Mouse (Mus musculus) stomach, embryonic 14.5 days (tissue): ENCODE data around the gene Gm44790. TPM values are rescaled to one million over a fixed set of nuclear protein-coding genes. Genes with fewer than 3 reads are reported as not detected.

Source experiments
- ATAC-seq: fragments of 200-750 bp; cut with Nextera tagmentation; 2 replicates; pipeline ENCODE4 v1.8.0; 2017; ENCODE audit warnings: low read depth, moderate TSS enrichment; ENCODE audit not compliant: insufficient number of reproducible peaks, insufficient read depth, low FRiP score
- H3K27ac ChIP-seq: fragments of 300-500 bp; sonication (generic); 2 replicates; pipeline ENCODE4 v1.5.1; 2014; ENCODE audit warnings: mild to moderate bottlenecking, low read length, moderate library complexity, mixed read lengths
- H3K27me3 ChIP-seq: fragments of 300-500 bp; sonication (generic); 2 replicates; pipeline ENCODE4 v1.6.1; 2014; ENCODE audit warnings: low read length, control low read depth, mixed read lengths; ENCODE audit not compliant: control insufficient read depth, insufficient read depth
- H3K36me3 ChIP-seq: fragments of 300-500 bp; sonication (generic); 2 replicates; pipeline ENCODE4 v1.6.1; 2014; ENCODE audit warnings: mild to moderate bottlenecking, control low read depth, low read length, moderate library complexity, mixed read lengths; ENCODE audit not compliant: control insufficient read depth, insufficient read depth
- H3K4me1 ChIP-seq: fragments of 300-500 bp; sonication (generic); 2 replicates; pipeline ENCODE4 v1.6.1; 2014; ENCODE audit warnings: low read length, control low read depth, mixed read lengths; ENCODE audit not compliant: control insufficient read depth, insufficient read depth
- H3K4me2 ChIP-seq: fragments of 300-500 bp; sonication (generic); replicated peaks from 2 replicates; pipeline ENCODE4 v1.6.1; 2014; ENCODE audit warnings: low read depth, low read length, control low read depth
- H3K4me3 ChIP-seq: fragments of 300-500 bp; sonication (generic); 2 replicates; pipeline ENCODE4 v1.5.1; 2014; ENCODE audit warnings: low read depth, low read length, control low read depth
- H3K9ac ChIP-seq: fragments of 300-500 bp; sonication (generic); replicated peaks from 2 replicates; pipeline ENCODE4 v1.6.1; 2014; ENCODE audit warnings: low read depth, mild to moderate bottlenecking, control low read depth, low read length, moderate library complexity, mixed read lengths
- H3K9me3 ChIP-seq: fragments of 300-500 bp; sonication (generic); 2 replicates; pipeline ENCODE4 v1.6.1; 2016; ENCODE audit warnings: low read depth, low read length, control low read depth; ENCODE audit not compliant: control insufficient read depth
- WGBS: fragments of 180-500 bp; shearing (Covaris S2); extraction: QIAGEN DNeasy Blood & Tissue Kit; methylation state at CpG from one replicate; pipeline ENCODE4 v1.1.7; 2014; 5-methylcytosine and 5-hydroxymethylcytosine counted together
- polyA plus RNA-seq: library from polyadenylated mRNA; unstranded; fragments of >200 nt; fragmentation: Nextera tagmentation; extraction: Ambion mirVana; gene quantifications from 2 replicates; pipeline ENCODE4 v1.2.1, GENCODE M21; 2014

Gm44790 gene
- polyA plus RNA-seq, 1 experiment from 2014 or later, result not detected

DNA sequence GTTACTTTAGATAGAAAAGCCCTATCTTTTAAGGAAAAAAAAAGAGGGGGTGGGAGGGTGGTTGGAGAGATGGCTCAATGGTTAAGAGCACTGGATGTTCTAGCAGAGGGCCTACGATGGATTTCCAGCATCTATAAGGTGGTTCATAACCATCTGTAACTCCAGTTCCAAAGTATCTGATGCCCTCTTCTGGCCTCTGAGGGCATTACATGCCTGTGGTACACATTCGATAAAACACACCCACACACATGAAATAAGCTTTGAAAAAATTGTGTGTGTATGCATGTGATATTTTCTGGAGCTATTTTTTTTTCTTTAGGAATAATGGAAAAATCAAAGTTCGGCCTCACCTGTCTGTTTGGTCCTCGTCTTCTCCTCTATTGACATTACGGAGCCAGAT lies 35.1 kb upstream of the Gm44790 start:
- Histone ChIP-seq H3K9ac (no peak overlapping the region), H3K27ac (no peak overlapping the region), H3K4me1 (peaks cover 14% of the 10 kb centered on the region; the same call in 1 of the 2 replicates), H3K4me2 (no peak overlapping the region), H3K36me3 (peaks cover 56% of the 10 kb centered on the region), H3K27me3 (no peaks in the 10 kb centered on the region), H3K4me3 (no peak overlapping the region), H3K9me3 (no peaks in the 10 kb centered on the region)
- ATAC-seq, result no peak
- 92% methylated on average over 5 of the region's 5 CpGs for WGBS

DNA sequence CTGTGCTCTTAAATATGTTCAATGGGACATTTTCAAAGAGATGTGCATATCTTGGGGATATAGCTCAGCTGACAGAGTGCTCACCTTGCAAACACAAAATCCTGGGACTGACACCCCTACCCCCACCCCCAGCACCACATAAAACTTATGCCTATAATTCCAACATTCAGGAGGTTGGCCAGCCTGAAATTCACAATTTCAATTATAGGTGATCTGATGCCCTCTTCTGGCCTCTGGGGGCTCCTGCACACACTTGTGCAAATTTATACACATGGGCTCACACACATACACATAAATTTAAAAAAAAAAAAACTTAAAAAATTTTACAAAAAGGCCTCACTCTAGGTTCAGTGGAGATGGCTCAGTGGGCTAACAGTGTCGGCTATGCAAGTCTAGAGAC lies 33.3 kb upstream of the Gm44790 start:
- H3K36me3 ChIP-seq, result peaks cover 42% of the 10 kb centered on the region
- no peak for ATAC-seq
- no peak overlapping the region for H3K4me2 ChIP-seq
- H3K27me3 ChIP-seq, result no peaks in the 10 kb centered on the region
- H3K9ac ChIP-seq, result no peak overlapping the region
- H3K4me3 ChIP-seq, result no peak overlapping the region
- H3K9me3 ChIP-seq, result no peaks in the 10 kb centered on the region
- peaks cover 20% of the 10 kb centered on the region; the same call in 1 of the 2 replicates for H3K4me1 ChIP-seq
- WGBS, result 100% methylated on average over 1 of the region's 1 CpGs
- H3K27ac ChIP-seq, result no peak overlapping the region

DNA sequence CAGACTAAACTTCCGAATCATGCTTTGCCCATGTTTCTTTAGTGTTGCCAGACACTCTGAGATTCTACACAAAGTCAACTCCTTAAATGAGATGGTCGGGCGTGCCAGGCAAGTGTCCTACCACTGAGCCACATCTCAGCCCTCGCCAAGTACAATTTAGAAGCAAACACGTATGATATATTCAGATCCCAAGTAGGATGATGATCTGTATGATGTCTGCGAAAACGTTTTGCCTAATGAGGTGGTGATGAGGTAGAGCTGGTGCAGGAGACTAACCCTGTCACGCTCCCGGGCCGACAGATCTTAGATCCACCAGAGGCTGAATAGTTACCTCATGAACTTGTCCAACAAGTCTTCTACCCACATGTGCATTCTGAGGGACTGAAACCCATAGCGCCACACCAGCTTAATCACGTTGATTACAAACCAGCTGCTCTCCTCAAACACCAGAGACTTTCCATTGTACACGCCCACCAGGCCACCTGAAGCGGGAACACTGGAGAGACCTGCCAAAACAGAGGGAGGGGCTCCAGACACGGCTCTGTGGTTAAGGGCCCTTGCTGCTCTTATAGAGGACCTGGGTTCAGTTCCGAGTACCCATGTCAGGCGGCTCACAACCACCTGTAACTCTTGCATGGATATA lies 32.3 kb upstream of the Gm44790 start:
- Histone ChIP-seq H3K27me3 (no peaks in the 10 kb centered on the region), H3K36me3 (peaks cover 31% of the 10 kb centered on the region), H3K4me2 (no peak overlapping the region), H3K9ac (no peak overlapping the region), H3K27ac (no peak overlapping the region), H3K4me1 (peaks cover 20% of the 10 kb centered on the region; the same call in 1 of the 2 replicates), H3K4me3 (no peak overlapping the region), H3K9me3 (no peaks in the 10 kb centered on the region)
- no peak for ATAC-seq
- 81% methylated on average over 17 of the region's 17 CpGs for WGBS

DNA sequence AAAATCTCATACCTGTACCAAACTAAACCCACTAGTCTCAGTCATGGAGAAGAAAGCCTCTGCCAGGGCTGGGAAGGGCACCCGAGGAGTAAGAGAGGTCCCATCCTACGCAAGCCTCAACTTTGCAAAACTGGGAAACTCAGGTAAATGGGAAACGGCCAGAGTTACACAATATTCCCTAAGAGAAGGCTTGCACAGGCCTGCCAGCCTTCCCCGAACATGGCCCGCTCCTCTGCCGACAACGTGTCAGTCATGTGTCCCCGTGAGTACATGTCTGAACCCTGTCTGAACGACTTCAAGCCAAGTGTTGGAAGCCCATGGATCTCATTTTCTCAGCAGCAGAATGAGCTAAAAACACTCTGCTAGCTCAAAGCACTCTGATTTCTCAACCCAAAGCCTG lies 31.4 kb upstream of the Gm44790 start:
- no peaks in the 10 kb centered on the region for H3K27me3 ChIP-seq
- no peak overlapping the region for H3K9ac ChIP-seq
- H3K4me3 ChIP-seq, result no peak overlapping the region
- H3K27ac ChIP-seq, result no peak overlapping the region
- peaks cover 26% of the 10 kb centered on the region for H3K36me3 ChIP-seq
- no peaks in the 10 kb centered on the region for H3K9me3 ChIP-seq
- whole genome bisulfite sequencing, result 91% methylated on average over 9 of the region's 9 CpGs
- no peak overlapping the region for H3K4me2 ChIP-seq
- peaks cover 20% of the 10 kb centered on the region; the same call in 1 of the 2 replicates for H3K4me1 ChIP-seq
- ATAC-seq, result no peak

DNA sequence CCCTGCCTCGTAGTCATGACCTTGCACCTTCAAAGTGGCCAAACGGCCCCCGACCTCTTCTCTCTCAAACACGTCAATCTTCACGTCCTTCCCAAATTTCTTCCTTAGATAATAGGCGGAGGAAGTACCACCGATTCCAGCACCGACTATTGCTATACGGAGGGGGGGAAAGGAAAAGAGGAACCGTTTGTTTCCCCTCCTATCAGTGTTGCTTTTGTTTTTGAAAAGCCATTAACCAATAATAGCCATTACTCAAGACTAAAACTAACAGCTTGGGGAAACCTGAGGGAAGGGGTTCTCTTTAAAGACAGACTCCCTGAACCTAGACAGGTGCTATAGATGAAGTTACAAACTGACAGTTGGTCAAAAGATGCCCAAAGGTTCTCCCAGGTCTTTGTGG lies 30.5 kb upstream of the Gm44790 start:
- Histone ChIP-seq H3K4me1 (peaks cover 20% of the 10 kb centered on the region; the same call in 1 of the 2 replicates), H3K27me3 (no peaks in the 10 kb centered on the region), H3K36me3 (peaks cover 18% of the 10 kb centered on the region; the same call in 1 of the 2 replicates), H3K9ac (peak overlapping the region; percentile 73), H3K4me3 (peak overlapping the region; percentile 82), H3K9me3 (no peaks in the 10 kb centered on the region), H3K4me2 (peak overlapping the region; percentile 77), H3K27ac (no peak overlapping the region; the same call in 1 of the 2 replicates)
- ATAC-seq, result no peak
- whole genome bisulfite sequencing, result 20% methylated on average over 10 of the region's 10 CpGs

DNA sequence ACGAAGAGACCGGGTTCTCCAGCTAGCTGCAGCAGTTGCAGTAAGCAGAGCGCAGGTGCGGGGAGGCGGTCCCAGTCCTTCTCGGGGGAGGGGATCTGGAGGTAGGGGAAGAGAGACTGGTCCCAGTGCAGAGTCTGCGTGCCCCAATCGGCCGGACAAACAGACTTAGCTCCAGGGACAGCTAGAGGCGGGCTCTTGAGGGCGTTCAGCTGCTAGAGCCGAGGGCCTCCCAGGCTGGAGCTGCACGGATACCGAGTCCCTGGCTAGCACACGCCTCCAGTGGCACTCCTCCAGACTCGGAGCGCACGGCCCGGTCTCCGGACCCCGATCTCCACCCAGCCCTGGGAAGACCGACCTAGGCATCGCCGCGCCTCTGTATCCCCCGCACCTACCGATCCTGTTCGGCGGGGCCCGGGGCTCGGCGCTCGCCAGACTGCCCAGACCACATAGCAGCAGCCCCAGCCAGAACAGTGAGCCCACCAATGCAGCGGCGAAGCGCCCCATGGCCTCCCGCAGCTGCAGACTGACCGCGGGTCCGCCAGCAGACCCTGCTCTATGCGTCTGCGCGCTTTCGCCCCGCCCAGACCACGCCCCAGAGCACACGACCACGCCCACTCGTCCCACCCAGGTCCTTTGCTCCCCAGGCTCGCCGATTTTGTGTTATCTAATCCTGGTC lies 29.7 kb upstream of the Gm44790 start, which contains the start of gene Pcyox1:
Gene Pcyox1, minus strand, starts transcription at position 574 of the 676 bp plus-strand sequence.
- Histone ChIP-seq H3K4me3 (peak within 1 kb of the TSS; percentile 82), H3K27ac (peak within 1 kb of the TSS; percentile 87), H3K36me3 (peaks cover 10% of the 10 kb centered on the region; the same call in 1 of the 2 replicates), H3K4me2 (peak within 1 kb of the TSS; percentile 77), H3K4me1 (peaks cover 20% of the 10 kb centered on the region; the same call in 1 of the 2 replicates), H3K9me3 (no peaks in the 10 kb centered on the region), H3K9ac (peak within 1 kb of the TSS; percentile 73), H3K27me3 (no peaks in the 10 kb centered on the region)
- WGBS, result under 1% methylated on average over 51 of the region's 51 CpGs
- ATAC-seq, result peak; percentile 93

DNA sequence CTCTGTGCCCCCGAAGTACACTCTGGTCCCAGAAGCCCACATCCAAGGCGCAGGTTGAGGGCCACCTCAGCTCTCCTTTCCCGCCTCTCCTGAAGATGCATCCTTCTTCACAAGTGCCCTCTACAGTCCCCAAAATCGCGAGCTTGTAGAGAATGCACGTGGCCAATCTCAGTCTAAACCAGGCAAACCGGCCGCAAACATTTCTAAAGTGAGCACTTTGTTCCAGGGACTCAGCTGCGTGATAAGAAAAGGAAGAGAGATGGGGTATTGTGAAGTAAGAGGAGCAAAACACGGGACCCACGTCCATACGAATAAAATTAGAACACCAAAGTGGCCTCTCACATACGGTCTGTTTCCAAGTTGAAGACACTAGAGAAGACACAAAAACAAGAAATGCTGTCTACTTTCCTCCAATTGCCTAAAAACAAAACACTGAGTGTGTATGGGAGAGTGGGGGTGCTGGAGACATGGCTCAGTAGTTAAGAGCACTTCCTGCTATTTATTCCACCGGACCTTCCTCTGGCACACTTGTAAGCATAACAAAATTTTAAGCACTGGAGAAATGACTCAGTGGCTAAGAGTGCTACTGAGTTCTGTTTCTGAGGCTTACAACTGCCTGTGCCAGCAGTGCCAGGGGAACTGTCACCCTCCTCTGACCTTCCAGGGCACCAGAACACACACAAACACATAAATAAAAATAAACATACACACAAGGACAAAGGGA lies 29.0 kb upstream of the Gm44790 start:
- 6% methylated on average over 14 of the region's 14 CpGs for WGBS
- peak overlapping the region; percentile 73 for H3K9ac ChIP-seq
- peak overlapping the region; percentile 82 for H3K4me3 ChIP-seq
- H3K27ac ChIP-seq, result peak overlapping the region; percentile 87; the same call in 1 of the 2 replicates
- no peak; the same call in 1 of the 2 replicates for ATAC-seq
- H3K4me1 ChIP-seq, result peaks cover 20% of the 10 kb centered on the region; the same call in 1 of the 2 replicates
- no peaks in the 10 kb centered on the region for H3K9me3 ChIP-seq
- H3K36me3 ChIP-seq, result peaks cover 4% of the 10 kb centered on the region; the same call in 1 of the 2 replicates
- peak overlapping the region; percentile 77 for H3K4me2 ChIP-seq
- no peaks in the 10 kb centered on the region for H3K27me3 ChIP-seq

DNA sequence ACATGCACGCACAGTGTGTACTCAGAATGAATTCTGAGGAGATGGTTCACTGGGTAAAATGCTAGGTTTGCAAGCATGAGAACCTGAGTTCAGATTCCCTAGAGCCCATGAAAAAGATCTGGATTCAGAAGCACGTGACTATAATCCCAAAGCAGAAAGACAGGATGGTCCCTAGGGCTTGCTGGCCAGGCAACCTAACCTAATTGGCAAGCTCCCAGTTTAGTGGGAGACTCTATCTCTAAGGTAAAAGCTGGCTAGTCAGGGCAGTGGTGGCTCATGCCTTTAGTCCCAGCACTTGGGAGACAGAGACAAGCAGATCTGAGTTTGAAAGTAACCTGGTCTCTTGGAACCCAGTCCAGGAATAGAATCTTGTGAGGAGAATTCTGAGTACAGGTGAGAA lies 27.5 kb upstream of the Gm44790 start:
- Histone ChIP-seq H3K4me3 (no peak overlapping the region), H3K9me3 (no peaks in the 10 kb centered on the region), H3K27ac (no peak overlapping the region), H3K27me3 (no peaks in the 10 kb centered on the region), H3K9ac (no peak overlapping the region), H3K36me3 (peaks cover 3% of the 10 kb centered on the region; the same call in 1 of the 2 replicates), H3K4me1 (peaks cover 20% of the 10 kb centered on the region; the same call in 1 of the 2 replicates), H3K4me2 (no peak overlapping the region)
- ATAC-seq, result no peak
- WGBS, result 83% methylated on average over 2 of the region's 2 CpGs
